Mouse (Mus musculus): ENCODE results near the gene Prss57. TPM values are rescaled to one million over a fixed set of nuclear protein-coding genes. Genes with fewer than 3 reads are reported as not detected.

The Prss57 gene
- polyA plus RNA-seq, 1 experiment, result 0.05 TPM

- TF ChIP-seq POLR2A (IDR thresholded peaks at IDR 0.05; ENCODE audit: borderline replicate concordance, extremely low read depth, insufficient read depth, insufficient read length, poor library complexity, severe bottlenecking), result no peak
- TF ChIP-seq CTCF (IDR thresholded peaks at IDR 0.05; ENCODE audit: borderline replicate concordance, extremely low read depth, insufficient read depth, insufficient read length), result no peak
- no peak for DNase-seq (ENCODE audit: low read depth)
Measured at GRCm38 (mm10) chr10:79821731-79822130, 31.0 kb upstream of the Prss57 start.

GRCm38 (mm10) chr10:79820782-79821181 lies 30.0 kb upstream of the Prss57 start, which contains the start of gene Misp:
Gene Misp (plus strand): TSS chr10:79820989.
- TF ChIP-seq CTCF (IDR thresholded peaks at IDR 0.05; ENCODE audit: borderline replicate concordance, extremely low read depth, insufficient read depth, insufficient read length) (peak; percentile 24; the same call in 1 of the 2 replicates), POLR2A (IDR thresholded peaks at IDR 0.05; ENCODE audit: borderline replicate concordance, extremely low read depth, insufficient read depth, insufficient read length, poor library complexity, severe bottlenecking) (no peak)

GRCm38 (mm10) chr10:79820277-79820676 lies 29.5 kb upstream of the Prss57 start:
- DNase-seq (ENCODE audit: low read depth), result no peak
- TF ChIP-seq CTCF (IDR thresholded peaks at IDR 0.05; ENCODE audit: borderline replicate concordance, extremely low read depth, insufficient read depth, insufficient read length), result no peak
- TF ChIP-seq POLR2A (IDR thresholded peaks at IDR 0.05; ENCODE audit: borderline replicate concordance, extremely low read depth, insufficient read depth, insufficient read length, poor library complexity, severe bottlenecking), result no peak

More at GRCm38 (mm10) chr10:79820782-79821181, 30.0 kb upstream of the Prss57 start, which contains the start of gene Misp:
- DNase-seq (ENCODE audit: low read depth), result no peak

- TF ChIP-seq POLR2A (IDR thresholded peaks at IDR 0.05; ENCODE audit: borderline replicate concordance, extremely low read depth, insufficient read depth, insufficient read length, poor library complexity, severe bottlenecking) (no peak), CTCF (IDR thresholded peaks at IDR 0.05; ENCODE audit: borderline replicate concordance, extremely low read depth, insufficient read depth, insufficient read length) (no peak)
Measured at GRCm38 (mm10) chr10:79819606-79820005, 28.8 kb upstream of the Prss57 start.

GRCm38 (mm10) chr10:79818225-79818624 lies 27.5 kb upstream of the Prss57 start:
- TF ChIP-seq CTCF (IDR thresholded peaks at IDR 0.05; ENCODE audit: borderline replicate concordance, extremely low read depth, insufficient read depth, insufficient read length) (no peak), POLR2A (IDR thresholded peaks at IDR 0.05; ENCODE audit: borderline replicate concordance, extremely low read depth, insufficient read depth, insufficient read length, poor library complexity, severe bottlenecking) (no peak)
- DNase-seq (ENCODE audit: low read depth), result no peak

More at GRCm38 (mm10) chr10:79819606-79820005, 28.8 kb upstream of the Prss57 start:
- no peak for DNase-seq (ENCODE audit: low read depth)

DNA sequence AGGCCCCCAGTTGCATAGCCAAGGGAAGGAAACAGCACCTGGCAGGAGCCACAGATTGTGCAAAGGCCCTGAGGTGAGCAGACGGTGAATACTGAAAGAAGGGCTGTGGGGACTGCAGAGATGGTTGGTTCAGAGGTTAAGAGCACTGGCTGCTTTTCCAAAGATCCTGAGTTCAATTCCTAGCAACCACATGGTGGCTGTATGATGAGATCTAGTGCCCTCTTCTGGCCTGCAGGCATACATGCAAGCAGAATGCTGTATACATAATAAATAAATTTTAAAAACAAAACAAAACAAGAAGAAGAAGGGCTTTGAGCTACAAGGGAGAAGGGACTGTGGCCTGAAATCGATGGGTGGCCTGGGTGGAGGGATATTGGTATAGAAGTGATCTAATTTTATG lies 26.4 kb upstream of the Prss57 start:
- DNase-seq (ENCODE audit: low read depth), result no peak
- peak; percentile 19; the same call in 1 of the 2 replicates for TF ChIP-seq CTCF (IDR thresholded peaks at IDR 0.05; ENCODE audit: borderline replicate concordance, extremely low read depth, insufficient read depth, insufficient read length)
- no peak for TF ChIP-seq POLR2A (IDR thresholded peaks at IDR 0.05; ENCODE audit: borderline replicate concordance, extremely low read depth, insufficient read depth, insufficient read length, poor library complexity, severe bottlenecking)

- no peak for TF ChIP-seq POLR2A (IDR thresholded peaks at IDR 0.05; ENCODE audit: borderline replicate concordance, extremely low read depth, insufficient read depth, insufficient read length, poor library complexity, severe bottlenecking)
- TF ChIP-seq CTCF (IDR thresholded peaks at IDR 0.05; ENCODE audit: borderline replicate concordance, extremely low read depth, insufficient read depth, insufficient read length), result no peak
- no peak for DNase-seq (ENCODE audit: low read depth)
Measured at GRCm38 (mm10) chr10:79815671-79816494, 25.1 kb upstream of the Prss57 start.

GRCm38 (mm10) chr10:79814271-79814842 lies 23.6 kb upstream of the Prss57 start:
- TF ChIP-seq POLR2A (IDR thresholded peaks at IDR 0.05; ENCODE audit: borderline replicate concordance, extremely low read depth, insufficient read depth, insufficient read length, poor library complexity, severe bottlenecking) (no peak), CTCF (IDR thresholded peaks at IDR 0.05; ENCODE audit: borderline replicate concordance, extremely low read depth, insufficient read depth, insufficient read length) (no peak)
- no peak for DNase-seq (ENCODE audit: low read depth)

GRCm38 (mm10) chr10:79811736-79812637 lies 21.2 kb upstream of the Prss57 start:
- peak; percentile 86 for DNase-seq (ENCODE audit: low read depth)
- no peak for TF ChIP-seq POLR2A (IDR thresholded peaks at IDR 0.05; ENCODE audit: borderline replicate concordance, extremely low read depth, insufficient read depth, insufficient read length, poor library complexity, severe bottlenecking)
- peak; percentile 99 for TF ChIP-seq CTCF (IDR thresholded peaks at IDR 0.05; ENCODE audit: borderline replicate concordance, extremely low read depth, insufficient read depth, insufficient read length)

GRCm38 (mm10) chr10:79808728-79809127 lies 18.0 kb upstream of the Prss57 start:
- TF ChIP-seq POLR2A (IDR thresholded peaks at IDR 0.05; ENCODE audit: borderline replicate concordance, extremely low read depth, insufficient read depth, insufficient read length, poor library complexity, severe bottlenecking) (no peak), CTCF (IDR thresholded peaks at IDR 0.05; ENCODE audit: borderline replicate concordance, extremely low read depth, insufficient read depth, insufficient read length) (no peak)
- no peak for DNase-seq (ENCODE audit: low read depth)

GRCm38 (mm10) chr10:79807826-79808225 lies 17.1 kb upstream of the Prss57 start:
- TF ChIP-seq CTCF (IDR thresholded peaks at IDR 0.05; ENCODE audit: borderline replicate concordance, extremely low read depth, insufficient read depth, insufficient read length), result no peak
- no peak for TF ChIP-seq POLR2A (IDR thresholded peaks at IDR 0.05; ENCODE audit: borderline replicate concordance, extremely low read depth, insufficient read depth, insufficient read length, poor library complexity, severe bottlenecking)
- peak; percentile 51 for DNase-seq (ENCODE audit: low read depth)

All from brain, embryonic 14.5 days (tissue).